Mouse (Mus musculus): ENCODE results near the gene Jak3.

The Jak3 gene

GRCm38 (mm10) chr8:71665331-71666130 is 10.6 kb upstream of the Jak3 start:
- no peak for DNase-seq (ENCODE audit: low spot score)

- DNase-seq (ENCODE audit: low spot score) = no peak
Measured at GRCm38 (mm10) chr8:71666855-71667254, 9.2 kb upstream of the Jak3 start.

DNA sequence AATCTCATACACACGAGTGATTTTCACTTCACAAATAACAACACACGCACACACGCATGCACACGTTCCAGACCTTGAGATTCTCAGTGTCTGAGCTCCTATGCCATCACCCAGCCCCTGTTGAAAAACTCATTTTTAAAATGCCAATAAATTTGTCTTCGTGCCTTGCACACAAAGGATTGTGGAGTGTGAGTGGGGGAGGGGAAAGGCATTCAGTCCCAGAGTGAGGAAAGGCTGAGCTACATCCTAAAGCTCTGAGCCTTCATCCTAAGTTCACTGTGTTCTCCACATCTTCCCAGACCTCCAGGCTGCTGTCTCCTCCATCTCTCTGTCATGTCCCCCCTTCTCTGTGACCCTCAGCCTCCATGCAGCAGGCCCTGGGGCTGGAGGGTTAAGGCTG is 8.8 kb upstream of the Jak3 start:
- no peak for DNase-seq (ENCODE audit: low spot score)

DNA sequence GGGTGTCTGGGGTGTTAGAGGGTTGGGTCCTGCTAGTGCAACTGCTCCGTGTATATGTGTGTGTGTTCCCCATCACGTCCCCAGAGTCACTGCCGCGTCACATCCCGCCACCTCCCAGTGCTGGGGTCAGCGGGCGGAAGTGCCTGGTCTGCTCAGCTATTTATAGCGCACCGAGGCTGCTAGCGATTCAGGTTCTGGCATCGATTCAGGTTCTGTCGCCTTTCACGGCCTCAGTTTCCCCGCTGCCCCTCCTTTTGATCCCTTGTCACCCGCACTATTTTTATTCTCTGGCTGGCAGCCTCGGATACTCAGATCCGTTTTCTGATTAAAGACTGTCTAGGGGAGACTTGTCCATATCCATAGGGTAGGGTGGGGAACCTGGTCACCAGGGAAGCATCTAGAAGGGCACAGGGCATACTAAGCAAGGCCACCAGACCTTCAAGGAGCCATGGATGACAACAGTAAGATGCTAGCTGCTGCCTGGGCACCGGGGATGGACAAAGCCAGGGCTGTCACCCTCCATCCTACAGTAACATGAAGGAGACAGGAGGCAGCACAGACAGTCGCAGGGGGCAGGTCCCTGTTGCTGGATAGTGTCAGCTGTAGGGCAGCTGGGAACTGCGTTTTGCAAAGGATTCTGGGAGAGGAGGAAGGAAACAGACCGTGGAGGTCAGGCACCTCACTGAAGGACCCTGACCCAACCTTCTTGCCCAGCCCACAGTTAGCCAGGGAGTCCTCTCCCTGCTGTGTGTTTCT is 7.7 kb upstream of the Jak3 start:
- DNase-seq (ENCODE audit: low spot score) = no peak

DNA sequence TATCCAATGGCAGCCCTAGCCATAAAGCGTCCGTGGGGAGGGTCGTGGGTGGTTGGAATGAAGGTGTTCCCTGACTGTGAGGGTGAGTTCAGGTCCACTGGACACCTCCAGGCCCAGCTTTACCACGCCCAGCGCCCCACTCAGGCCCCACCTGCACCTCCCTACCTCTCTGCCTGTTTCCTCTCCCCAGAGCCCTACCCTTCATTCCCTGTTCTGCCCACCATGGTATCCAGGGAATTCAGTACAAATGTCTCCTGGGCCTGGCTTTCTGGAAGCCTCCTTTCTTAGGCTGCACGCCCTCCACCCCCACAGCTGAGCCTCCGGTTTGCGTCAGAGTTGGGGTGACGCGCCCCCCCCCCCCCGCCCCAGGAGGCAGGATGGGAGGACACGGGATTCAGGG is 5.9 kb upstream of the Jak3 start:
- no peak for DNase-seq (ENCODE audit: low spot score)

DNA sequence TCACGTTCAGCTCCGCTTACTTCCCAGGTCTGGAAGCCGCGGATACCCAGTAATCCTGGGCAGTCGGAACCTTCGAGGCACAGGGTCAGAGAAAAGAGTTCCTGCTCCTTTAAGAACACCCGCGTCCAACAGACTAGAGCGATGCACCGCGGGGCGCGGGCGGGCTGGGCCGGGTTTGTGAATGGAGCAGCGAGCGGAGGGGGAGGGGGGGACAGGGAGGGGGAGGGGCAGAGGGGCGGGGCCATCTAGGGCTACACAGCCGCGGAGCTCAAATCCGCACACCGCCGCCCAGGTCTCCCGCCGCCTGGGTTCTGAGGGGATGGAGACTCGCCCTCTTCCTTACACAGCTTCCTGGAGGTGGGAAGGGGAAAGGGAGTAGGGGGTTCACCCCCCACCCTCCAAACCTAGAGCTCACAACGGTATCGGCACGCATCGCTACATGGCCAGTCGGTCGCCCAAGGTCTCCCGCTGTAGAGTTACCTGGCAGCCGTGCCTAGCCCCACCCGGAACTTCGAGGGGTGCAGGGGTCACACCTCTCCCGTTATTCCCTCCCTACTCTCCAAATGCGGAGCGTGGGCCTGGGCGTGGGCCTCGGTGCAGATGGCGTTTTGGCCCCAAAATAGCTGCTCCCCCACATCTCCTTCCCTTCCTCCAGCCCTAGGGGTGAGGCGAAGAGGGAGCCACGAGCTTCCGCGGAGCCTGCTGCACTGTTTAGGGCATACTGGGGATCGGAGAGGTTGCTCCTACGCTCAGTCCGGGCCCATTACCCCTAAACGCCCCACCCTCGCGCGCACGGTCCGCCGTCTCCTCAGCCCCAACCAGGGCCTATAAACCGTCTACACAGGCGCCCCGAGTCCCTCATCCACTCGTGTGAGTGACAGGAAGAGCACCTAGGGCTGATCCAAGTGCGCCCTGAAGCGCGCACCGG is 5.2 kb upstream of the Jak3 start:
- DNase-seq (ENCODE audit: low spot score) = no peak

DNA sequence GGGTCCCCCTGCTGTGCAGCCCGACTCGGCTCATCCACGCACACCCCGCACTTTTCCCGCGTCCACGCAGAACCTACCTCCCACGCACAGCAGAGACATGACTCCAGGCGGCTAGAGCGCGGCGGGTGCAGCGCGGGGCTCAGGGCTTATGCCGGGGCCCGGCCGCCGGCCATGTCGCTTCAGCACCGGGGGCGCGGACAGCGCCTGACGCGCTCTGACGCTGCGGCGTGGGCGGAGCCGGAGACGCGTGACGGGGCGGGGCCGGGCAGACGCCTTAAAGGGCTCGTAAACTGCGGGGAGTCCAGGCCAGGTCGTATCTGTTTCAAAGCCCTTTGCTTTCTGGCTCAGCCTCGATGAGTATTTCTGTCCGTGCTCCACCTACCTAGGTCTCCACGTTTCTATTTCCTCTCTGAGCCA is 4.5 kb upstream of the Jak3 start, which contains the start of gene Unc13a:
Gene Unc13a (minus strand): TSS at position 209 of the 417 bp plus-strand sequence.
- peak; percentile 74 for DNase-seq (ENCODE audit: low spot score)

DNA sequence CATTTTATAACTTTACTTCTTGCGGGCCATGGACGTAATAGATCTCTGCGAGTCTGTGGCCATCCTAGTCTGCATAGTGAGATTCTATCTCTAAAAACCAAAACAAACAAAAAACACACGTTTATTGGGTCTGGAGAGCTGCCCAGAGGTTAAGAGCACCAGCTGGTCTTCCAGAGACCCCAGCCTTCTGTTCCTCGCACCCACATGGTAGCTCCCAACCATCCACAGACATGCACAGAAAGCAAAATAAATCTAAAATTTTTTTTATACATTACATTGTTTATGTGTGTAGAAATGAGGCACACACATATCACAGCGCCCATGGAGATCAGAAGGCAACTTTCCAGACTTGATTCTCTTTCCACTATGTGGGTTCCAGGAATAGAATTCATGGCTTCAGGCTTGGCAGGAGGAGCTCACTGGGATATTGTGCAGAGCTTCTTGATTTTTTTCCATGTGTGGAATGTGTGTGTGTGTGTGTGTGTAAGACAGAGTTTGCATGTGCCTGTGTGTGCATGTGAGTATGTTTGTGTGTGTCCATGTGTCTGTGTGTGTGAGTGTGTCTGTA is 3.8 kb upstream of the Jak3 start:
- no peak for DNase-seq (ENCODE audit: low spot score)

GRCm38 (mm10) chr8:71674071-71674470 is 2.0 kb upstream of the Jak3 start:
- no peak for DNase-seq (ENCODE audit: low spot score)

- DNase-seq (ENCODE audit: low spot score) = no peak
Measured at GRCm38 (mm10) chr8:71675456-71676019, 558 bp upstream of the Jak3 start.

GRCm38 (mm10) chr8:71676803-71677202 is 707 bp downstream of the Jak3 start:
- no peak for DNase-seq (ENCODE audit: low spot score)

GRCm38 (mm10) chr8:71677555-71677954 is 1.5 kb downstream of the Jak3 start:
- DNase-seq (ENCODE audit: low spot score) = no peak

- no peak for DNase-seq (ENCODE audit: low spot score)
Measured at GRCm38 (mm10) chr8:71678216-71678615, 2.1 kb downstream of the Jak3 start.

DNA sequence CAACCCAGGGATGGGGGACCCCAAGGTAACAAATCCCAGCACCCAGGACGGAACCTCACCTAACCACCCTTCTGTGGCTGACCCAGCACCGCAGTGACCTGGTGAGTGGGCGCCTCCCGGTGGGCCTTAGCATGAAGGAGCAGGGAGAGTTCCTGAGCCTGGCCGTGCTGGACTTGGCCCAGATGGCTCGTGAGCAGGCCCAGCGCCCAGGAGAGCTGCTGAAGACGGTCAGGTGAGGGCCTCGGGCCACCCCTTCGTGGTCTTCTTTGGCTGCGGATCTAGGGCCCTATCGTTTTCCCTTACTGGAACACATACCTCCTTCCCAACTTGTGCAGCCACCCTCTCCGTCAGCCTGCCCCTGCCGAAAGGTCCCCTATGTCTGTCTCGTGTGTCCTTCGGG is 3.0 kb downstream of the Jak3 start:
- no peak for DNase-seq (ENCODE audit: low spot score)

GRCm38 (mm10) chr8:71679550-71680168 is 3.6 kb downstream of the Jak3 start:
- no peak for DNase-seq (ENCODE audit: low spot score)

GRCm38 (mm10) chr8:71680471-71680870 is 4.4 kb downstream of the Jak3 start:
- no peak for DNase-seq (ENCODE audit: low spot score)

DNA sequence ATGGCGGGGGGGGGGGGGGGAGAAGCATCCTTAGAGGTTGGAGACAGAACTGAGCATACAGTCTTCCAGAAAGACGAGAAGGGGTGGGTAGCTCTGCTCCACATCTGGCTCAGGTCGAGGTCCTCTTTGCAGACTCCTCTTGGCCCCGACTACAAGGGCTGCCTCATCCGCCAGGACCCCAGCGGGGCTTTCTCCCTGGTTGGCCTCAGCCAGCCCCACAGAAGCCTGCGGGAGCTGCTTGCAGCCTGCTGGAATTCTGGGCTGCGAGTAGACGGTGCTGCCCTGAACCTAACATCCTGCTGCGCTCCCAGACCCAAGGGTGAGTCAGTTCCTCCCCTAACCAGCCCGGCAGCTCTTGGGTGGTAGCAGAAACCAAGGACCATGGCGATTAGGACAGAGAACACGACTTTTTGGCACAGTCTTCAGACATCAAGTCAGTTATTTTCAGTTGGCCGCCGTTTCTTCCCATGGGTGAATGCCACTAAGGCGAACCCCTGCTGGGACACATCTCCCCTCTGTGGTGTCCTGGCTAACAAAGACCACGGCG is 5.3 kb downstream of the Jak3 start:
- no peak for DNase-seq (ENCODE audit: low spot score)

DNA sequence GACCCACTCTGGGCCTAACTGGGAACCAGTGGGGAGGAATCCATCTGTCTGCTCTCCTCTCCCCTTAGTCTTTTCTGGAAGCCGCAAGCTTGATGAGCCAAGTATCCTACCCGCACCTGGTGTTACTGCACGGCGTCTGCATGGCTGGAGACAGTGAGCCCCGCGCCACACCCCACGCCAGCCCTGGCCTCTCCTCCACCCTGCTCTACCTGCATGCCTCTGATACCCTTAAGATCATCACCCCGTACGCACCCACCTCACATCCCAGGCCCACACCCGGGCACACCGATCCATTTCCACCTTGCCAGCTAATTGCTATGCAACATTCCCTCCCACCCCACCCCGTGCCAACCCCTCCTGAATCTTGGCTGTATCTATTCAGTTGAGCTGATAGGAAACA is 6.7 kb downstream of the Jak3 start:
- no peak for DNase-seq (ENCODE audit: low spot score)

DNA sequence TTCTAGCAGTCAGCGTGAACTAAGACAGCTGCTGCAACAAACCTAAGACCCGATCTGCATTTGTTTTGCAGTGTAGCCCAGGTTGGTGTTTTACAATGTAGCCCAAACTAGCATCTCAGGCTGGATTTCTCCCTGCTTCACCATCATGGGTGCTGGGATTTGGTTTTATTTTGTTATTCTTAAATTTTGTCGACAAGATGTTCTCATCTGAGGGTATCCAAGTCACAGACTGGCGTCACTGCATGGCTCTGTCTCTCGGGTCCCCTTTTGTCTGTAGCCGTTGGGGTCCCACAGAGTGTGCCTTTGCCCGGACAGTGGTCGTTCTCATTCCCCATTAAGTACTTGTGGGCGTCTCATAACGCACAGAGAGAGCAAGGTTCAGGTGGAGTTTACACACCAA is 8.6 kb downstream of the Jak3 start:
- DNase-seq (ENCODE audit: low spot score) = no peak

DNA sequence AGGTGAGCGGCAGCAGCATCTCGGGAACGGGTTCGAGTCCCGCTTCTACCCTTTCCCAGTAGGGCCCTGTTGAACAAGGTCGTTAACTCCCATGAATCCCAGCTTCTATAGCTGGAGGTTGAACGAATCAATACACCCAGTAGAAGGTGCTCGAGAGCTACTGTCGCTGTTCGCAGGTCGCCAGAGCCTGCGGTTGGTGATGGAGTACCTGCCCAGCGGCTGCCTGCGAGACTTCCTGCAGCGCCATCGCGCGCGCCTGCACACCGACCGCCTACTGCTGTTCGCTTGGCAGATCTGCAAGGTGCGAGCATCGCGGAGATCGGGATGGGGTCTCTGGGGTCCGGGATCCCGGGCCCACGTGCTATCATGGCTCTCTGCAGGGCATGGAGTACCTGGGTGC is 9.5 kb downstream of the Jak3 start:
- no peak for DNase-seq (ENCODE audit: low spot score)

Measured in urinary bladder, postnatal 10 days (tissue).